Mouse (Mus musculus) liver, embryonic 14.5 days (tissue): ENCODE results near the gene Ptafr.

Experiments
- CTCF ChIP-seq: IDR thresholded peaks from 2 replicates; pipeline ENCODE4 v1.5.1; 2016; ENCODE audit warnings: antibody characterized with exemption, low read depth, control low read depth
- EP300 ChIP-seq: IDR thresholded peaks from 2 replicates; pipeline ENCODE4 v1.6.1; 2016; ENCODE audit warnings: antibody characterized with exemption, low read depth

DNA sequence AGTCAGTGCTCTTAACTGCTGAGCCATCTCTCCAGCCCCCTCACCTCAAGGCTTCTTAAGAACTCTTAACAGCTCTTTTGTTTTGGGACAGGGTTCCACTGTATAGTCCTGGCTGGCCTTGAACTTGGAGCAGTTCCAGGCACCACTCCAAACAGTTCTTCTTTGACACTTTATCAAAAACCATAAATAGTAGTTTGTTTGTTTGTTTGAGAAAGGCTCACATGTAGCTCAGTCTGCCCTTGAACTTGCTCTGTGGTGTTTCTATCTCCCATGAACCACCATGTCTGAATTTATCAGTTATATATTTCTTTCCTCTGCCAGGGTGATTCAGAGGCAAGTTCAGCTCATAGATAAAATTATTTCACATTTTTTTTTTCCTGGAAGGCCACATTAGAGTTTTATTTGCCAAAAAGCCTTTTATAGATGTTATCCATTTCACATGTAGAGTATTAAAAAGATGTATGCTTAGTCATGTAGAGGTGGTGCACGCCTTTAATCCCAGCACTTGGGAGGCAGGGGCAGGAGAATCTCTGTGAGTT, 11.0 kb downstream of the Ptafr start:
- TF ChIP-seq EP300 (no peak), CTCF (no peak)
